Mouse (Mus musculus) ES-E14 (cell line): ENCODE results near the gene Schip1. TPM values are rescaled to one million over a fixed set of nuclear protein-coding genes. Genes with fewer than 3 reads are reported as not detected.

Source experiments
- DNase-seq: peaks from one replicate; pipeline ENCODE4 v3.0.0-alpha.2; 2013; ENCODE audit warnings: low read depth, low spot score
- H3K27ac ChIP-seq: 2 replicates; pipeline ENCODE4 v1.5.1; 2012; ENCODE audit warnings: low read depth, mild to moderate bottlenecking, low read length, moderate library complexity, mixed read lengths; ENCODE audit not compliant: poor library complexity, insufficient read depth, severe bottlenecking
- H3K36me3 ChIP-seq: 2 replicates; pipeline ENCODE4 v1.6.1; 2012; ENCODE audit warnings: mild to moderate bottlenecking, low read length, moderate library complexity, mixed read lengths; ENCODE audit not compliant: control insufficient read depth, poor library complexity, insufficient read depth, severe bottlenecking
- H3K4me1 ChIP-seq, 2 experiments: fragments of 150-350 bp in 1 of 2; sonication (generic) in 1 of 2; 2 replicates each; pipeline ENCODE4 v1.6.1; 2012; ENCODE audit warnings: low read length in 2 of 2, mild to moderate bottlenecking in 1 of 2, mixed read lengths in 1 of 2; ENCODE audit not compliant: control insufficient read depth in 2 of 2, insufficient read depth in 2 of 2, poor library complexity in 1 of 2
- H3K4me3 ChIP-seq, 2 experiments: fragments of 150-350 bp in 1 of 2; sonication (generic) in 1 of 2; 2 replicates each; pipeline ENCODE4 v1.5.1; 2012; ENCODE audit warnings: low read length in 2 of 2, low read depth in 1 of 2, mild to moderate bottlenecking in 1 of 2, mixed read lengths in 1 of 2; ENCODE audit not compliant: insufficient read depth in 1 of 2, poor library complexity in 1 of 2, severe bottlenecking in 1 of 2
- H3K9ac ChIP-seq: 2 replicates; pipeline ENCODE4 v1.6.1; 2012; ENCODE audit warnings: low read depth, mild to moderate bottlenecking, low read length, mixed read lengths; ENCODE audit not compliant: poor library complexity, insufficient read depth, severe bottlenecking
- H3K9me3 ChIP-seq: fragments of 150-350 bp; sonication (generic); 2 replicates; pipeline ENCODE4 v1.6.1; 2012; ENCODE audit warnings: low read depth, mild to moderate bottlenecking, low read length; ENCODE audit not compliant: control insufficient read depth, insufficient read depth
- CHD2 ChIP-seq: IDR thresholded peaks from 2 replicates; pipeline ENCODE4 v1.6.1; 2014; ENCODE audit warnings: mild to moderate bottlenecking, low read depth, low read length, inconsistent platforms
- HCFC1 ChIP-seq: IDR thresholded peaks from 2 replicates; pipeline ENCODE4 v1.6.1; 2012; ENCODE audit warnings: low read length, inconsistent platforms, borderline replicate concordance; ENCODE audit not compliant: insufficient read depth
- MAFK ChIP-seq: IDR thresholded peaks from 2 replicates; pipeline ENCODE4 v1.6.1; 2014; ENCODE audit warnings: mild to moderate bottlenecking, low read depth, low read length, inconsistent platforms; ENCODE audit not compliant: insufficient read depth
- ZC3H11A ChIP-seq: IDR thresholded peaks from 2 replicates; pipeline ENCODE4 v1.6.1; 2012; ENCODE audit warnings: low read depth, mild to moderate bottlenecking, inconsistent platforms, low read length, borderline replicate concordance
- ZNF384 ChIP-seq: IDR thresholded peaks from 2 replicates; pipeline ENCODE4 v1.6.1; 2012; ENCODE audit warnings: low read depth, low read length, inconsistent platforms
- in situ Hi-C, 2 experiments: fragments of 600-800 bp; cut with MboI; formaldehyde crosslinking; loops; one replicate each; pipeline ENCODE4 v1.15.1; 2025; ENCODE audit warnings: low sequenced_read_pairs in 2 of 2, inconsistent platforms in 1 of 2; ENCODE audit not compliant: unreplicated experiment in 2 of 2
- total RNA-seq: library from RNA; depleted of rRNA; stranded (reverse); fragments of 300-350 nt; gene quantifications from 2 replicates; pipeline ENCODE4 v1.2.3, GENCODE M21; 2012

Schip1 gene
- total RNA-seq, 1 experiment: 38.3 TPM

DNA sequence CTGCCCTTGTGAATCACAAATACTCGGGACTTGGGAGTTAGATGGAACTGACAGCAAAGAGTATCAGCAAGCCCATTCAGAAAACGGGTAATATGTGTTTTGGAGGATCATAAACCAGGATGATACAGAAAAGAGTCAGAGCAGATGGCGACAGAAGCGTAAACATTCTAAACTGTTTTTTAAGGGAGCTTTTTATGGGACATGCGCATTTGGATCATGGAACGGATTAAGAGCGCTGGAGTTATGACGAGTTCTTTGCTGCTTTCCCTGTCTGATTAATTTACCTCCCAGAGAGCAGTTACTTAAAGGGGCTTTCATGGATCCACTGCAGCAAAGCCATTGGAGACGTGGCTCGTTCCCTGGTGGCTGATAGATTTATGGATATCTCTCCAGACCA is 219.0 kb downstream of the Schip1 start:
- Histone ChIP-seq H3K9ac (no peak overlapping the region), H3K36me3 (no peaks in the 10 kb centered on the region), H3K9me3 (no peaks in the 10 kb centered on the region), H3K4me1 (no peaks in the 10 kb centered on the region), H3K27ac (no peak overlapping the region), H3K4me3 (no peak overlapping the region)
- DNase-seq: no peak
- in situ Hi-C loops: no loop called here
- TF ChIP-seq CHD2 (no peak), MAFK (no peak)

- DNase-seq: no peak
- no peak overlapping the region for H3K27ac ChIP-seq
- no peaks in the 10 kb centered on the region for H3K4me1 ChIP-seq
- no peak overlapping the region for H3K4me3 ChIP-seq
- in situ Hi-C loops: no loop called here
- no peaks in the 10 kb centered on the region for H3K36me3 ChIP-seq
- no peak for TF ChIP-seq MAFK
- no peak for TF ChIP-seq CHD2
- no peak for TF ChIP-seq ZNF384
- TF ChIP-seq HCFC1: no peak
- TF ChIP-seq ZC3H11A: no peak
- no peaks in the 10 kb centered on the region for H3K9me3 ChIP-seq
- no peak overlapping the region for H3K9ac ChIP-seq
Observed at GRCm38 (mm10) chr3:68284500-68284899, 219.9 kb downstream of the Schip1 start.

- no peak for TF ChIP-seq CHD2
- TF ChIP-seq HCFC1: no peak
- TF ChIP-seq ZNF384: no peak
- no peak for TF ChIP-seq MAFK
- TF ChIP-seq ZC3H11A: no peak
- Histone ChIP-seq H3K4me3 (no peak overlapping the region), H3K9ac (no peak overlapping the region), H3K27ac (no peak overlapping the region), H3K36me3 (no peaks in the 10 kb centered on the region), H3K4me1 (no peaks in the 10 kb centered on the region), H3K9me3 (no peaks in the 10 kb centered on the region)
- in situ Hi-C loops: no loop called here
- DNase-seq: no peak
Observed at GRCm38 (mm10) chr3:68296752-68297151, 232.2 kb downstream of the Schip1 start.

GRCm38 (mm10) chr3:68305647-68306046 is 241.0 kb downstream of the Schip1 start:
- no peak overlapping the region for H3K9ac ChIP-seq
- TF ChIP-seq MAFK: no peak
- TF ChIP-seq ZNF384: no peak
- TF ChIP-seq HCFC1: no peak
- no peak for TF ChIP-seq ZC3H11A
- no peak for TF ChIP-seq CHD2
- no peaks in the 10 kb centered on the region for H3K36me3 ChIP-seq
- no peak overlapping the region for H3K27ac ChIP-seq
- no peaks in the 10 kb centered on the region for H3K9me3 ChIP-seq
- in situ Hi-C loops: no loop called here
- no peak for DNase-seq
- H3K4me3 ChIP-seq: no peak overlapping the region
- H3K4me1 ChIP-seq: no peaks in the 10 kb centered on the region; a peak in 1 of 4 replicates

DNA sequence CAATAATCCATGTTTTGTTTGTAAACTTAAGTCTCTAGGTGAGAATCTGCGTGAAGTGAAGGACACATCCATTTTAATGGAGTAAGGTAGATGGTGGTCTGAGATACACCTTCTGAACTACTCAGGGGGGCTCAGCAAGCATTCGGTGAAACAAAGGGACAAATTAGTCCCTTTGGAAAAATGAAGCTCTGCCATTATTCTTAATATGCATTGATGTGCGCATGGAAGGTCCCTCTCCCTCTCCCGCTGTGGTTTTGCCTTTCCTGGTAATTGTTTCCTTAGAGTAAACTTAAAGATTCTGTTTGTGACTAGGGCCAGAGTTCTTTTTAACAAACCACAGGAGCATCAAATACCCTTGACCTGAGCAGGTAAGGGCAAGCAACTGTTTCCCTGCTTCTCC is 242.1 kb downstream of the Schip1 start:
- Histone ChIP-seq H3K4me1 (no peaks in the 10 kb centered on the region; a peak in 1 of 4 replicates), H3K36me3 (no peaks in the 10 kb centered on the region), H3K4me3 (no peak overlapping the region), H3K9me3 (no peaks in the 10 kb centered on the region), H3K27ac (no peak overlapping the region), H3K9ac (no peak overlapping the region)
- in situ Hi-C loops: no loop called here
- peak; percentile 36 for DNase-seq
- no peak for TF ChIP-seq HCFC1
- 0 out of 2 replicates have a peak, but pooled peaks have one; percentile 30 for TF ChIP-seq CHD2
- TF ChIP-seq ZC3H11A: no peak
- TF ChIP-seq MAFK: no peak
- TF ChIP-seq ZNF384: no peak
